Mouse (Mus musculus) adrenal gland, postnatal 25 days (tissue): ENCODE results near the gene Cep152. TPM values are rescaled to one million over a fixed set of nuclear protein-coding genes. Genes with fewer than 3 reads are reported as not detected.

ENCODE experiments used
- DNase-seq: peaks from one replicate; pipeline ENCODE4 v3.0.0; 2021; ENCODE audit warnings: mixed read lengths
- long read RNA-seq: library from polyadenylated mRNA; stranded (forward); transcript quantifications from one replicate; pipeline ENCODE4 v2.0.0, GENCODE M21; 2021
- total RNA-seq: library from RNA; stranded (reverse); gene quantifications from 2 replicates; pipeline ENCODE4 v1.2.3, GENCODE M21; 2021

The Cep152 gene
- 5.1 TPM in 2 replicates for total RNA-seq
- long read RNA-seq, partial matches to known transcripts, result 1 of 2 reads
- long read RNA-seq, other reads (novel, unspliced or antisense), result 1 of 2 reads

- DNase-seq, result peak; percentile 98
Measured at GRCm38 (mm10) chr2:125624837-125625351, at the start of gene Cep152. Gene Cep152, minus strand, starts transcription at chr2:125625113.

GRCm38 (mm10) chr2:125672957-125673631 is 48.2 kb upstream of the Cep152 start, which contains the start of gene Eid1:
Gene Eid1, plus strand, starts transcription at chr2:125673095.
- peak; percentile 87 for DNase-seq

- no peak for DNase-seq
Measured at GRCm38 (mm10) chr2:125672568-125672956, 47.6 kb upstream of the Cep152 start.

DNA sequence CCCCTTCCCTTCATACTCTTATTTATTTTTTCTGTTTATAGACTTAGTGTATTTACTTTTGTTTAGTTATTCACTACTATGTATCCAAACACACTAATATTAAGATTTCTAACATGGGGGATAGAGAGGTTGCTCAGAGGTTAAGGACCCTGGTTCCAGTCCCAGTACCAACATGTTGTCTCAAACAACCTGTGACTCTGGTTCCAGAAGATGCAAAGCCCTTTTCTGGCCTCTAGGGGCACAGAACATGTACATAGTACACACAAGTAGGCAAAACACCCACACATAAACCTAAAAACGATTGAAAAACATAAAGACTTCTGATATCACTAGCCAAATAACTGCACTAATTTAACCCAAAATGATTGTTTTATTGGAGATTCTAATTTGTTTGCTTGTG is 45.9 kb upstream of the Cep152 start:
- no peak for DNase-seq

- no peak for DNase-seq
Measured at GRCm38 (mm10) chr2:125667721-125668120, 42.8 kb upstream of the Cep152 start.

DNA sequence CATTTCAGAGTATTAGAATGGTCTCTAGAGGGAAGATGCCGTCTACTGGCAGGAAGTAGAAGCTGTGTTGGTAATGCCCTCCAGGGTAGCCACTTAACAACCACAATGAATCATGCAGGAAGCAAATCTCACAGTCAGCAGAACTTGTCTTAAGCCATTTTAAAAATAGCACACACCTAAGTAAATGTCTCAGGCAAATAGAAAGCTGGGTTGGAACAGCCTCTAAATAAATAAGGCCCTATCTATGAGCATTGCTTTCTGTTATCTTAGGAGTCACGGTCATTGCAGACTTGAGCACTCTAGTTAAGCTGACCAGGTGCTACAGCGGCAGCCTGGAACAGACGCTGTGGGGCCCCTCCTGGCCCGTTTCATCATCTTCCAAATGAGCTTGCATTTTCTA is 42.3 kb upstream of the Cep152 start:
- DNase-seq, result no peak

GRCm38 (mm10) chr2:125666668-125667067 is 41.8 kb upstream of the Cep152 start:
- no peak for DNase-seq

- no peak for DNase-seq
Measured at GRCm38 (mm10) chr2:125665909-125666308, 41.0 kb upstream of the Cep152 start.

GRCm38 (mm10) chr2:125665213-125665612 is 40.3 kb upstream of the Cep152 start:
- no peak for DNase-seq

- DNase-seq, result no peak
Measured at GRCm38 (mm10) chr2:125662517-125662916, 37.6 kb upstream of the Cep152 start.

DNA sequence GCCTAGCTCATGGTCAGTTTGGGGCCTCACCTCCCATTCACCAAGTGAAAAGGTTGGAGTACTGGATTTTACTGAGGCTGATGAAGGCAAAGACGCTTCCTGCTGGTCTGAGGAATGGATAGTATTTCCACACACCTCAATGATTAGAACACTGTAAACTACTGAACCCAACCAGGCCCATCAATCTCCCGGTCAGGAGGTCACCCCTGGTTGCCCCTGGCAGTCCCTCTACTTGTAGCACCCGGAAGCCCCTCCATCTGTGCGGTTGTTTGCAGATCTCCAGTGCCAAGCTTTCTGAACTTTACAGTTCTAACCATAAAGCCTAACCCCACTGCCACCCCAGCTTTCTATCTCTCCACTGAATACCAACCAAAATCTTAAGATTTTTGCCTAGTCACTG is 36.2 kb upstream of the Cep152 start:
- DNase-seq, result no peak

- DNase-seq, result peak; percentile 29
Measured at GRCm38 (mm10) chr2:125660537-125661130, 35.7 kb upstream of the Cep152 start.

DNA sequence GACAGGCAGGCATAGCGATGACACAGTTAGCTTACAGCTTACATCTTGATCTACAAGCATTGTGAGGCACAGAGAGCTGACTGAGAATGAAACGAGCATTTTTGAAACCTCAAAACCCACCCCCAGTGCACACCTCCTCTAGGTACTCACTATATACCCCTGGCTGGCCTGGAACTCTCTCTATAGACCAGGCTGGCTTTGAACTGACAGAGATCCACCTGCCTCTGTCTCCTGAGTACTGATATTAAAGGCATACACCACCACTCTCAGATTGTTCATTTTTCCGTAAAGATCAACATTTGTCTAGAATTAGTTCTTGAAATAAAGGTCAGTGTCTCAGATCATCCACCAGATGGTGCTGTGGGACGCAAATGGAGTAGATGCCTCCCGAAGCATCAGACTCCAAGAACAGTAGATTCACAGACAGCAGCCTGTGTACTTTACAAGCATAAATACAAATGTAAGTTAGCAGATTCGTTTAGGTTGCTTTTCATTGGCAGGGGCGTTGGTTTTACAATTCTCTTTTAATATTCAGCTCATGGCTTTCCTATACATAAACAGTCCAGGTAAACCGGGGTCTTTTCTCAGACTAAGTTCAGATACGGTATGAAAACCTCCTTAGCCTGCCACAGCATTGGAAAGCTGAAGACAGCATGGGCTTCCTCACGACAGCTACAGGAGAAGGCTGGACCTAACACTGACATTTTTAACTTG is 35.1 kb upstream of the Cep152 start:
- peak; percentile 65 for DNase-seq

- no peak for DNase-seq
Measured at GRCm38 (mm10) chr2:125655391-125655790, 30.5 kb upstream of the Cep152 start.

DNA sequence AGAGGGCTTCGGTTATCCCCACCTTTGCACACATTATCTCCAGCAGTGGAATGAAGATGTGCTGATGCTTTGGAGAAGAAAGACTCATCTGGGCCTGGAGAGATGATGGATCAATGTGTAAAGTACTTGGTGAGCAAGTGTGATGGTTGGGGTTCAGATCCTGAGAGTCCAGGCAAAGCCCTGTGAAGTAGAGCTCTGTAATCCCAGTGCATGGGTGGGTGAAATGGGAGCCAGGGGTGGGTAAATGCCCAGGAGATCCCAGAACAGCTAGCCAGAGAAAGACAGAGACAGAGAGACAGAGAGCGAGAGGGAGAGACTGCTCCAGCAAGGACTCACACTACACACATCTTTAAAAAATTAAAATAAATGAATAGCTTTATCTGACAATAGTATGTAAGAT is 28.4 kb upstream of the Cep152 start:
- DNase-seq, result no peak

GRCm38 (mm10) chr2:125651563-125651962 is 26.6 kb upstream of the Cep152 start:
- no peak for DNase-seq

- no peak for DNase-seq
Measured at GRCm38 (mm10) chr2:125650742-125651352, 25.9 kb upstream of the Cep152 start.

- DNase-seq, result no peak
Measured at GRCm38 (mm10) chr2:125650038-125650437, 25.1 kb upstream of the Cep152 start.

GRCm38 (mm10) chr2:125644912-125645311 is 20.0 kb upstream of the Cep152 start:
- no peak for DNase-seq

GRCm38 (mm10) chr2:125637331-125637730 is 12.4 kb upstream of the Cep152 start:
- no peak for DNase-seq

DNA sequence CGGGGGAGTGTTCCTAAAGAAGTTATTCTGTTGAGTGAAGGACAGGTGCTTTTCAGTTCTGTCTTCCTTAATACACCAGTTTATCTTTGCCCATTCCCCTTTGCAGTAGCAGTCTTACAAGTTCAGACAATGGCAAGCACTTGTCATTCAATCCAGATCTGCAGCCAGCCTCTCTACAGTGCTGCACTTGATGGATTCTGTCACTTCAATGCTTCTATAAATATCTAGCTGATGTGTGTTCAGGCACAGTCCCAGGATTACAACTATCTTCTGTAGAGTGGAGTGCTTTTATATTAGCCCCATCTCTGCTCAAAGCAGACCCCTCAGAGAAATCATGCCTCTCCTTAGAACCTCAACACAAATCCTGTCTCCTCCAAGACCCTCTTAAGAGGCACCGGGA is 5.1 kb upstream of the Cep152 start:
- DNase-seq, result no peak

DNA sequence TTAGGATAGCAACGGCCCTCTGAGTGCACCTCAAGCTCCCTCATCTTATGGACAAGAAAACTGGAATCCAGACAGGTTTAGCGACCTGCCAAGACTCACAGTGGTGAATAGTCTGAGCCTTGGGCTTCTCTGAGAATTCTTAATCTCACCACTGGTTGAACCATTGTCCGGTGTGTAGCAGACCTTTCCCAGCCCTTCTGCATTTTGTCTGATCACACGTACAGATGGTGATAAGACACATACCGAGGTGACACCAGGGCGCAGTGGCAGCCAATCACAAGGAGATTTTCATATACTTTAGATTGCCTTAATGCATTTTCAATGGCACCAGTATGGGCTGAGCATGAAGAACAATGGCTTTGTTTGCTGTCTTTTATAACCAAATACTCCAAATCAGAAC is 3.6 kb upstream of the Cep152 start:
- DNase-seq, result no peak

DNA sequence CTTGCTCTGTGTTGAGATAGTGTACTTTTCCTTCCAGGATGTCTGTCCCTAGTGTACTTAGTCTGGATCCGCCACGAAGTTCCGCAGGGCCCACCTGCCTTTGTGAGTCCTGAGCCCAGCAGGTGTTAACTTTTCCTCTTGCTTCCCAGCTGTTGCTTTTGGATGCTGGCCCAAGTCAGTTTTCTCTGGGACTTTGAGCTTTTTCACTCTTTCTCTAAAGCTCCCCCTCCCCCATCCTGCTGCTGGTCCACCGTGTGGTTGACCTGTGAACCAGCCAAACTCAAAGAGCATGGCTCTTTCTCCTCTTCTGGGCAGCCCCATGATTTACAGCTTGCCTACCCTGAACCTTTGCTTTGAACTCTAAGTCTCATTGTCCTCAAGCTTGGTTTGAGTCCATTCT is 1.6 kb upstream of the Cep152 start:
- no peak for DNase-seq
